Mouse (Mus musculus): ENCODE results near the gene Mid1.

- no peak for TF ChIP-seq POLR2A (IDR thresholded peaks at IDR 0.05; ENCODE audit: insufficient read length, low read depth)
- no peak for TF ChIP-seq MAX (IDR thresholded peaks at IDR 0.05; ENCODE audit: low read depth)
- TF ChIP-seq POLR2AphosphoS2 (IDR thresholded peaks at IDR 0.05; ENCODE audit: insufficient read length, low read depth), result no peak
These were observed 143.1 kb downstream of the Mid1 start for GRCm38 (mm10) chrX:169828136-169828535.

All from myocyte (in vitro differentiated cells).